Mouse (Mus musculus) ZHBTc4 (cell line): ENCODE data around the gene Rnf141.

Experiments
- DNase-seq: peaks from one replicate; pipeline ENCODE4 v3.0.0-alpha.2; 2011; ENCODE audit warnings: low read depth, low spot score

The Rnf141 gene

GRCm38 (mm10) chr7:110796367-110797051, 47.7 kb downstream of the Rnf141 start:
- DNase-seq: no peak

DNA sequence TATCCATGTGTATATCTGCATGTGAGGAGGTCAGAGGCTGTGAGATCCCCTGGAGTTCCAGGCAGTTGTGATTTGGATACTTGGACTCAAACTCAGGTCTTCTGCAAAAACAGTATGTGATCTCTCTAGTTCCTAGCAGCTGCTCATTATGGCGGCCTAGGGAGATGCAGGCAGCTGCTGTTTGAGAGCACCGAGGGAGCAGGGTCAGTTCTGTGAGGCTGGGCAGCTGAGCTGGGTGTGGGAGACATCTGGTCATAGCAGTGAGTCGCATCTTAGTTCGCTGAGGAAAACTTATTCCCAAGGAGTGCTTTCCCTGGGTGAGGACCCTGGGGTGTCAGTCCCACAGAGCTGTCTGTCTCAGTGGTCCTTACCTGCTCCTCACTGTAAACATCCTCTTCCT, 49.5 kb downstream of the Rnf141 start:
- DNase-seq: no peak

DNA sequence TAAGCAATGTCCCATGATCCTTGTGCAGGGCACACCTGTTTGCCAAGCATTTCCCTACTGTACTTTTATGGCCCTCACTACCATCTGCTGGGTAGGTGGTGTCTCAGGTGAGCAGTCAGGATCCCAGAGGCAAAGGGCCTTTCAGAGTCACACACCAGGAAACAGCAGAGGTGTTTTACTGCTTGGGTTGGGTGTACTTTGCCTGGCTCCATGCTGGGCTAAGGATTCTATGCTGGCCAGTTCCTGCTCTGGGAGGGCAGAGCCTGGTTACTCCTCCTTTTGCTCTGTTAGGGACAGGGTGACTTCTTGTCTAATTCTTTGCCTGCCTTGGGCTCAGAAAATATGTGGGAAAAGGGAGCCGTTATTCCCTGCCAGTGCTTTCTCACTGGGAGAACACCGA, 51.4 kb downstream of the Rnf141 start:
- DNase-seq: no peak

- no peak for DNase-seq
These were observed 52.1 kb downstream of the Rnf141 start for GRCm38 (mm10) chr7:110792201-110792600.

DNA sequence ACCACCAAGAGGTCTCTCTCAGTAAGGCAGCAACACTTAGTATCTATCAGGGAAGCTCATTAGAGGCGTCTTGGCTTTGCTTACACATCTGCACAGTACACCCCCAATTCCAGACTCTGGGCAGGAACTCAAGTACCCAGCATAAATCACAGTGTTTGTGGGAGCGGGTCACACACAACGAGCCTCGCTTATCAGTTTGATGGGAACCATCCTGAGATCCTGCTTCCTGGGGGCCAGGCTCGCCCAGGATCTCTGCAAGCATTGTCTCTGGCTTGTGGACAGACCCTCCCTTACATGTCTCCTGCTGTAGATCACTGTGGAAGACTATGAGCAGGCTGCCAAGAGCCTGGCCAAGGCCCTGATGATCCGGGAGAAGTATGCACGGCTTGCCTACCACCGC, 53.4 kb downstream of the Rnf141 start:
- DNase-seq: no peak

DNA sequence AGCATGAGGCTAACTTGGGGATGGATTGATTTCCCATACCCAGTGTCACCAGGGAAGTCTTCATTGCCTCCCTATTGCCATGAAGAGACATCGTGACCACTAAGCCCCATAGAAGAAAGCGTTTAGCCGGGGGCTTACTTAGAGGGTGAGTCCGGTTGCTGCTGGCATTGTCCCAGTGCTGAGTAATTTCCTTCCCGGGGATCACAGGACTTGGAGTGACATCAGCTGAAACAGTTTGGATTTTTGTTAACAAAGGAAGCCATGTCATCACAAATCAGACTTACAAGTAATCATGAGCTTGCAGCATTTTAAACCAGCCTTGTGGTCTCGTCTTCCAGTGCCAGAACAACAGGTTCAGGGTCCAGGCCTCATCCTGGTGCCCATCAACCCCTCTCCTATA, 56.9 kb downstream of the Rnf141 start:
- no peak for DNase-seq

DNA sequence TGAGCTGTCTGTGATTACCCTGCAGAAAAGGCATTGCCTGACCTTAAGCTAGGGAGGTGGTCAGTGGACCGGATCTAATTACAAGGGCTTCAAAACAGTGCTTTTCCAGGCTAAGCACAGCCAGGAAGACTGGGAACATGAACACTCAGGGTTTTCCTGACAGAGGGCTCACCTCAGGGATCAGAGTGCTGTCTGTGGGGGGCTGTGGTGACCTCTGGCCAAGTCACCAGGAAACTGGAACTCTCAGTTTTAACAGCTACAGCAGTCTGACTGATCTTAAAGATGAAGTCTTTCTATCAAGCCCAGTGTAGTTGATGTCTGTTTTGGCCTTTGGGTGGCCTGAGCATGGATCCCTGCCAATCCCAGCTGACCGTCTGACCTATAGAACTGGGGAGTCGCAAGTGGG, 58.5 kb downstream of the Rnf141 start:
- no peak for DNase-seq

DNA sequence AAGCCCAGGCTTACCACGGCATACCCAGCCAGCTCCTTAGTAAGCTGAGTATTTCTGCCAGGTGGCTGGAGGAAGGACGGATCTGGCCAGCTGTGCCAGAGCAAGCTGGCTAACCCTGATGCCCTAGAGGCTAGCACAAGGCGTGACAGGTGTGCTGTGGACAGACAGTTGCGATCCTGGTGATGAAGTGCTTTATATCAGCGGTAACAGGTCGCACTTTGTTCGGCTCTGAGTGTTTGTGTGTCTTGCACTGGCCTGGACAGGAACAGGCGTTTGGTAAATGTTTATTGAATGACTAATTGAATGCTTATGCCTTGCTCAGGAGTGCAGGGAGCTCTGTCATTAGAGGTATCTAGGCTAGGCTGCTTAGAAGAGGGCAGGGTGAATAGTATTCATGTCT, 59.3 kb downstream of the Rnf141 start:
- no peak for DNase-seq

DNA sequence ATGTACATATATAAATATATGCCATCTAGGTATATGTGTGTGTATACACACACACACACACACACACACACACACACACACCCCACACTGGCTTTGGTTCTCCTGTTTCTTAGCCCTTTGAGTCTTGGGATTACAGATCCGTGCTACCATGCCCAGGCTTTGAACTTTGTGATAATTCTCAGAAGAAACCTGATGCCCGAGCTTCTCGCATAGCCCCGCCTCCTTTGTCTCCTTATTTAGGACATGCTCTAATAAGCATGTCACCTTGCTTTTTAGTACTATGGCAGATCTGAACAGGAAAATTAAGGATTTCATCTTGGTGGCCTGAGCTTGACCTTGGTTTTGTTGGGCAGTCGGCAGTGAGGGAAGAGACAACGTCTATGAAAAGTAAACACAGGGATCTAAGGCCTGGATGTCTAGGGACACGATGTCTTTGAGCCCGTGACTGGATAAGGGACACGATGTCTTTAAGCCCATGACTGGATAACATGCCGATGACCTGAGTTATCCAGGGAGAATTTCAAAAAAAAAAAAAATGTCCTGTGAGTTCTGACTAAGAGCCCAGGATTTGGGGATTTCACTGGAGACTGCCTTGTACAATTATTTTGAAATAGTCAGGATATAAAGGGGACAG, 61.3 kb downstream of the Rnf141 start:
- DNase-seq: no peak

GRCm38 (mm10) chr7:110782135-110782534, 62.1 kb downstream of the Rnf141 start:
- no peak for DNase-seq

DNA sequence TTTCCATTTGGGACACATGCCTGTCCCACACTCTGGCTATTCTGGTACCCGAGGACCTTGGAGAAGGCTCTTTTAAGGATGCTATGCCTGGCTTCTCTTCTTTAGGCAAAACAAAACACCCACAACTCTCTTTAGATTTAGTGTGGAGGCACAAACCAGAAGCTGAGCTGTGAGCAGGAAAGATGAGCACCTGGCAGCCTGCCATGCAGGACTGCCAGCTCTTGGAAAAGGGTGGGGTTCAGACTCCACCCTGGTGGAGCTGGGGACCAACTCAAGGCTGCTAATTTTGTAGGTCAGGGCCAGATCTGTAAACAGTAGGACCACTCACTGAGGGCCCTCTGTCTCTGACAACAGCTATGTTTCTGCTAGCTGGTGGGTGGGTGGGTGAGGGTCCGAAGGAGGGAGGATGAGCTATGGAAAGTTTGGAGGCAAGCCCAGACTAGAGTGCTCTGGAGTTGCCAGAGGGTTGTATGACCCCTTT, 63.0 kb downstream of the Rnf141 start:
- no peak for DNase-seq

DNA sequence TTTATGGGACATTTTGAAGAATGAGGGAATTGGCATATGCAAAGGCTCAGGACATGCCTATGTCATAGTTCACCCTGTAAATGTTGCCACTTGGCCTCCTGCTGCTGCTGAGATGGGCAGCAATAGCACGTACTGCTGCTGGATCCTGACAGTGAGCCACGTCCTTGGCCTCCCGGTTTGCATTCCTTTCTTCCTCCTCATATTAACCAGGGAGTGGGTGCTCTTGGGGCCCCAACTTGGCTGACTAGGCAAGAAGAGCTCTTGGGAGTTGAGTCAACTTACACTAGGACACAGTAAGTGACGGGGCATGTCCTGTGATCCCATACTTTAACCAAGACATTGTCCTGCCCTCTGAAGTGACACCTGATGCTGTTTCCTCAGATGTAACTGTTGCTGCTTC, 63.7 kb downstream of the Rnf141 start:
- no peak for DNase-seq

DNA sequence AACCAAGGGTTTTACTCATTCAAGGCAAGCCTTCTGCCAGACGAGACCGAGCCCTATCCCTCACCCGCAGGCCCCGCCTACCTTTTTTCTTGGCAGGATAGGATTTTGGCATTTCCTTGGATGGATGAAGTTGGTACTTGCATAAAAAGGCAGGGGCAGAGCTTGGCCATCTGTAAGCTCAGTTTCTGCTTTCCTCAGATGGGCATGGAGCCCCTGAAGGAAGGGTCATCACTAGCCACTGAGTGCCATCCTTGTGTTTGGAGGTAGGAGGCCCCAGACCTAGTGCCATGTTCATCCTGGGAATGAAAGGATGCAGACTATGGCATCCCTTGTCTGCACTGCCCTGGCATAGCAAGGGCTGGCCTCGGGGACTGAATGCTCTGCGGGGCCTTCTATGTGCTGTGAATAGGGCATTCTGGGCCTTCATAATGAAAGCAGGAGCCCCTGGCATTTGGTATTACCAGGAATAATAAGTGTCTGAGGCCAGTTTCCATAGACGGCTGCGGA, 64.6 kb downstream of the Rnf141 start:
- no peak for DNase-seq

DNA sequence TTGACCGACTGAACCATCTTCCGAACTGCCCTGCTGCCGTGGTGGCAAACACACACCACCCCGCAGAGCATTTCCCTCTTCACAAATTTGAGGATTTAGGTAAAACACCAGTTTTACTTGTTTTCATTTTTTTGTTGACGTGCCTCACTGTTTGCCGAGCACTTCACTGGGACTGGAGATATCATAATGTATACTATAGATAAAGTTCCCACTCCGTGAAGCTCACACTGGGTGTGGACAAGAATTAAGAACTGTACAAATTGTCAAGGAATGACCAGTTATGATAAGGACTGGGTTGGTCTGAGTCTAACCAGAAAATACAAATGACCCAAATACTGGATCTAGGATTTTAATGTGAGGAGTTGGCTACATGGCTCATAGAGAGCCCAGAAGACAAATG, 65.3 kb downstream of the Rnf141 start:
- no peak for DNase-seq

GRCm38 (mm10) chr7:110777146-110778001, 66.9 kb downstream of the Rnf141 start:
- peak; percentile 45 for DNase-seq

DNA sequence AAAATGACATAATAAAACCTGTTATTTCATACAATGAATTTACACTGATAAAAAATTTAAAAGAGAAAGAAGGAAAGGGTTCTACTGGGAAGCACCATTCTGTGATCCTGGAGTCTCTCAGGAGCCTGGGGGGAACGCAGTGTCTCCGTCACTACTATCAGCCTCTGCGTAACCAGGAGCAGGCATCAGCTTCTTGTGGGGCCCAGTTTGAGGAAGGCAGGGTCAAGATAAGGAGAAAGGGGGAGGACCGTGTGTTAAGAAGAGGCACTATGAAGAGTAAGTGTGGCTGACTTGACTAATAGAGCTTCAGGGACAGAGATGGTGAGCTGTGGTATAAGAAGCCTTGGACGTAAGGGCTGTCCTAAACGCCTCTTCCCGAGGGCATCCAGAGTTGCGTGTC, 69.6 kb downstream of the Rnf141 start:
- DNase-seq: no peak

DNA sequence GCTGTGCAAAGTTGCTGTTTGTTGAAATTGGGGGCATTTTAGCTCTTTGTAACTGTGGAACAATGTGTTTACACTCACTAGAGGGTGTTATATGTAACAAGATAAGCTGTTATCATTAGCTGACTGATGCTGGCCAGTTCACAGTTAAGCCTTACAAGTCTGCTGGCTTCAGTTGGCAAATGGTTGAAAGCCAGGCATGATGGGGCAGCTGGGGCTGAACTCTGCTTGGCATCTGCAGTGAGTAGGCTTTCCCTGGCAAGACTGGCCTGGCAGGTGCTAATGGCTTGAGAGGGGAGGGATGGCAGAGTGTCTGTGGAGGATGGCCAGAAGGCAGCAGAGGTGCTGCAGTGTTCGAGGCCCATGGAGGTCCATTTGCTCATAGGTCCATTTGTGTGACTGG, 70.2 kb downstream of the Rnf141 start:
- DNase-seq: no peak

DNA sequence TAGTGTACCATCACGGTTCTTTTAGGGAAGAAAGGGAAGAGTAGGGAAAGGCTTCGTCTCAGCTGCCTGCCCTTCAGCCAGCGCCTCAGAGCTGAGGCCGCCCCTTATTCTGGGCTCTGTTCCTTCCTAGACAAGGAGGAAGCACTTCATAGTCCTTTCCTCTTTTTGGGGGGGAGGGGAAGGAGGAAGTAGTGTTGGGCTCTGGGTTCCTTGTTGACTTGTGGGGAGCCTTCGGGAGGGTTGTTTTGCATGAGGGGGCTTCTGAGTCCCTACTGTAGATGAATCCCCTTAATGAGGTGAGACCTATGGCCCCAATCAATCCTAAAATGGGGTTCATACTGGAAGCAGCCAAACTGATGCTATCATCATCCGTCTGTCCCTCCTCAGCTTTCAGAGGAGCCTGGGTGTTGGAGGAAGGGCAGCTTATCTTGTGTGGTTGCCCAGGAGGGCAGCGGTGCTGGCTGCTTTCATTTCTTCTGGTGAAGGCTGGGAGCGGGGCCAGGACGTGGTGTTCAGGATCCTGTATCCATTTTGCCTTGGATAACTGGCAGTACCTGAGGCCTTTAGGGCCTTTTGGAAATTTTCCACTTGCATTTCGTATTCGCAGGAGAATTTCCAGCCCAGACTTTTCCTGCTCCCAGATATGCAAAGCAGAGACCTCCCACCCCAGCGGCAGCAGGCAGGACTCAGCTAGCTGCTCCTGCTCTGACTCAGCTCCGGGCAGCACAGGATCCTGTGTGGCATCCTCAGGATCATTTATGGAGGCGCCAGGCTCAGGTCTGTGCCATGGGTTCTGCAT, 70.9 kb downstream of the Rnf141 start:
- no peak for DNase-seq

- no peak for DNase-seq
These were observed 71.9 kb downstream of the Rnf141 start for GRCm38 (mm10) chr7:110772343-110772742.

- no peak for DNase-seq
These were observed 73.3 kb downstream of the Rnf141 start for GRCm38 (mm10) chr7:110770949-110771348.

DNA sequence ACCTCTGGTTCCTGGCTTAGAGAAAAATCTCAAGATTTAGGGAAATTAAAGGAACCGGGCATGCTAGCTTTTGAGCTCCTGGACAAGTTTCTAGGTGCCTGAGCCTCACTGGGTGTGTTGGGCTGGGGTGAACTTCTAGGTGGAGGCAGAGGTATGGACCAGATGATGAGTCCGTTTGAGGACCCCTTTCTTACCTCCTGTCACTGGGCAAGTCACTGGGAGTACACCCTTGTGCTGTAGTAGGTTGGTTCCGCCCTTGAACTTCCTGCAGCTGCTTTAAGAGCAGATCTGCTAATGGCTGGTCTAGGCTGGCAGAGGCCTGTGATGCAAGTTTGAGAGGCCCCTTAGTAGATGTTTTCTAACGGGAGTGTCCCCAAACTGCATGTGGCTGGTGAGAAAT, 75.2 kb downstream of the Rnf141 start:
- DNase-seq: peak; percentile 37
